Mouse (Mus musculus) cortical plate, adult 2 months (tissue): ENCODE data around the gene Dnase2b. TPM values are rescaled to one million over a fixed set of nuclear protein-coding genes. Genes with fewer than 3 reads are reported as not detected.

Experiments
- H3K27ac ChIP-seq: fragments of 200-500 bp; 2 replicates; pipeline ENCODE4 v1.5.1; 2012; ENCODE audit warnings: low read length, control low read depth, inconsistent platforms; ENCODE audit not compliant: insufficient read depth
- H3K4me1 ChIP-seq: fragments of 200-500 bp; 2 replicates; pipeline ENCODE4 v1.6.1; 2011; ENCODE audit warnings: low read length; ENCODE audit not compliant: control insufficient read depth, insufficient read depth
- H3K4me3 ChIP-seq: fragments of 200-500 bp; 2 replicates; pipeline ENCODE4 v1.5.1; 2011; ENCODE audit warnings: mild to moderate bottlenecking, low read length, control low read depth; ENCODE audit not compliant: insufficient read depth
- CTCF ChIP-seq: fragments of 200-500 bp; IDR thresholded peaks from 2 replicates; pipeline ENCODE4 v1.5.1; 2011; ENCODE audit warnings: mild to moderate bottlenecking, control low read depth, low read length; ENCODE audit not compliant: insufficient read depth; ENCODE audit errors: extremely low read depth
- POLR2A ChIP-seq: fragments of 200-500 bp; IDR thresholded peaks from 2 replicates; pipeline ENCODE4 v1.6.1; 2011; ENCODE audit warnings: mild to moderate bottlenecking, low read length, control low read depth; ENCODE audit not compliant: insufficient read depth; ENCODE audit errors: extremely low read depth
- polyA plus RNA-seq: library from polyadenylated mRNA; depleted of rRNA; stranded (reverse); fragments of >200 nt; gene quantifications from 2 replicates; pipeline ENCODE4 v1.2.3, GENCODE M21; 2012

Dnase2b gene
- polyA plus RNA-seq, 1 experiment, result 0.04 TPM

GRCm38 (mm10) chr3:146598411-146598810, 17.0 kb downstream of the Dnase2b start:
- TF ChIP-seq POLR2A, result no peak
- TF ChIP-seq CTCF, result no peak
- Histone ChIP-seq H3K27ac (peak overlapping the region; percentile 87; the same call in 1 of the 2 replicates), H3K4me1 (peaks cover 5% of the 10 kb centered on the region), H3K4me3 (no peak overlapping the region)

GRCm38 (mm10) chr3:146596864-146597263, 18.5 kb downstream of the Dnase2b start:
- no peak overlapping the region for H3K4me3 ChIP-seq
- no peak overlapping the region for H3K27ac ChIP-seq
- peaks cover 5% of the 10 kb centered on the region for H3K4me1 ChIP-seq
- TF ChIP-seq POLR2A (no peak), CTCF (no peak)

GRCm38 (mm10) chr3:146596387-146596786, 19.0 kb downstream of the Dnase2b start:
- Histone ChIP-seq H3K4me3 (no peak overlapping the region), H3K27ac (no peak overlapping the region), H3K4me1 (peaks cover 5% of the 10 kb centered on the region)
- no peak for TF ChIP-seq POLR2A
- no peak for TF ChIP-seq CTCF

GRCm38 (mm10) chr3:146595440-146595839, 20.0 kb downstream of the Dnase2b start:
- TF ChIP-seq POLR2A (no peak), CTCF (no peak)
- Histone ChIP-seq H3K4me1 (peaks cover 4% of the 10 kb centered on the region), H3K4me3 (no peak overlapping the region), H3K27ac (no peak overlapping the region)

GRCm38 (mm10) chr3:146591601-146592000, 23.8 kb downstream of the Dnase2b start:
- no peak for TF ChIP-seq POLR2A
- no peak for TF ChIP-seq CTCF
- Histone ChIP-seq H3K27ac (no peak overlapping the region), H3K4me1 (no peaks in the 10 kb centered on the region), H3K4me3 (no peak overlapping the region)

- no peaks in the 10 kb centered on the region for H3K4me1 ChIP-seq
- no peak overlapping the region for H3K27ac ChIP-seq
- no peak for TF ChIP-seq CTCF
- no peak for TF ChIP-seq POLR2A
- no peak overlapping the region for H3K4me3 ChIP-seq
Observed at GRCm38 (mm10) chr3:146591159-146591558, 24.2 kb downstream of the Dnase2b start.

- Histone ChIP-seq H3K4me3 (no peak overlapping the region), H3K4me1 (no peaks in the 10 kb centered on the region), H3K27ac (no peak overlapping the region)
- TF ChIP-seq CTCF, result no peak
- TF ChIP-seq POLR2A, result no peak
Observed at GRCm38 (mm10) chr3:146589523-146589922, 25.9 kb downstream of the Dnase2b start.

GRCm38 (mm10) chr3:146586616-146587015, 28.8 kb downstream of the Dnase2b start:
- no peak for TF ChIP-seq POLR2A
- no peak for TF ChIP-seq CTCF
- Histone ChIP-seq H3K4me1 (no peaks in the 10 kb centered on the region), H3K4me3 (no peak overlapping the region), H3K27ac (no peak overlapping the region)

GRCm38 (mm10) chr3:146583908-146584307, 31.5 kb downstream of the Dnase2b start:
- H3K4me3 ChIP-seq, result no peak overlapping the region
- no peaks in the 10 kb centered on the region for H3K4me1 ChIP-seq
- TF ChIP-seq CTCF (no peak), POLR2A (0 out of 2 replicates have a peak, but pooled peaks have one; percentile 16)
- H3K27ac ChIP-seq, result peak overlapping the region; percentile 4; the same call in 1 of the 2 replicates

GRCm38 (mm10) chr3:146583478-146583877, 31.9 kb downstream of the Dnase2b start:
- no peak for TF ChIP-seq CTCF
- TF ChIP-seq POLR2A, result no peak
- H3K4me1 ChIP-seq, result no peaks in the 10 kb centered on the region
- H3K27ac ChIP-seq, result peak overlapping the region; percentile 4; the same call in 1 of the 2 replicates
- H3K4me3 ChIP-seq, result no peak overlapping the region

GRCm38 (mm10) chr3:146580039-146580729, 35.2 kb downstream of the Dnase2b start:
- Histone ChIP-seq H3K27ac (no peak overlapping the region), H3K4me3 (no peak overlapping the region), H3K4me1 (no peaks in the 10 kb centered on the region)
- no peak for TF ChIP-seq POLR2A

- TF ChIP-seq CTCF (no peak), POLR2A (no peak)
- no peak overlapping the region for H3K27ac ChIP-seq
- no peak overlapping the region for H3K4me3 ChIP-seq
Observed at GRCm38 (mm10) chr3:146577591-146577990, 37.8 kb downstream of the Dnase2b start.

More at GRCm38 (mm10) chr3:146577591-146577990, 37.8 kb downstream of the Dnase2b start:
- H3K4me1 ChIP-seq, result no peaks in the 10 kb centered on the region
